Mouse (Mus musculus) A20 (cell line): Measurements from ENCODE around the gene Vmn2r46.
"Not testable (repeated sequence)": the region's sequence is repeated elsewhere in the genome, so short reads cannot be mapped to it uniquely, and the experiment has no call there.

Experiments
- DNase-seq: peaks from one replicate; pipeline ENCODE4 v3.0.0-alpha.2; 2011; ENCODE audit warnings: low read depth, low spot score

The Vmn2r46 gene

GRCm38 (mm10) chr7:9770471-9770870 lies at the start of gene Vmn2r46:
Gene Vmn2r46 (minus strand): TSS chr7:9770571.
- DNase-seq = not testable (repeated sequence)
